Mouse (Mus musculus) forebrain, embryonic 12.5 days (tissue): Measurements from ENCODE around the gene Gm28374. TPM values are rescaled to one million over a fixed set of nuclear protein-coding genes. Genes with fewer than 3 reads are reported as not detected.
"Not testable (repeated sequence)": the region's sequence is repeated elsewhere in the genome, so short reads cannot be mapped to it uniquely, and the experiment has no call there.

ENCODE experiments used
- ATAC-seq: fragments of 200-750 bp; cut with Nextera tagmentation; 2 replicates; pipeline ENCODE4 v1.8.0; 2017; ENCODE audit warnings: moderate TSS enrichment; ENCODE audit not compliant: low FRiP score
- H3K27ac ChIP-seq: fragments of 300-500 bp; sonication (generic); 2 replicates; pipeline ENCODE4 v1.5.1; 2016; ENCODE audit warnings: mild to moderate bottlenecking
- H3K27me3 ChIP-seq: fragments of 300-500 bp; sonication (generic); 2 replicates; pipeline ENCODE4 v1.6.1; 2016; ENCODE audit warnings: mild to moderate bottlenecking
- H3K36me3 ChIP-seq: fragments of 300-500 bp; sonication (generic); replicated peaks from 2 replicates; pipeline ENCODE4 v1.6.1; 2016; ENCODE audit warnings: mild to moderate bottlenecking
- H3K4me1 ChIP-seq: fragments of 300-500 bp; sonication (generic); 2 replicates; pipeline ENCODE4 v1.6.1; 2016
- H3K4me2 ChIP-seq: fragments of 300-500 bp; sonication (generic); 2 replicates; pipeline ENCODE4 v1.6.1; 2016; ENCODE audit warnings: mild to moderate bottlenecking, moderate library complexity
- H3K4me3 ChIP-seq: fragments of 300-500 bp; sonication (generic); replicated peaks from 2 replicates; pipeline ENCODE4 v1.5.1; 2016; ENCODE audit warnings: mild to moderate bottlenecking
- H3K9ac ChIP-seq: fragments of 300-500 bp; sonication (generic); 2 replicates; pipeline ENCODE4 v1.6.1; 2016; ENCODE audit warnings: mild to moderate bottlenecking
- H3K9me3 ChIP-seq: fragments of 300-500 bp; sonication (generic); 2 replicates; pipeline ENCODE4 v1.6.1; 2016
- WGBS: fragments of 180-500 bp; shearing (Covaris S2); methylation state at CpG from one replicate; pipeline ENCODE4 v1.1.7; 2016; 5-methylcytosine and 5-hydroxymethylcytosine counted together
- polyA plus RNA-seq: library from polyadenylated mRNA; unstranded; fragments of >200 nt; fragmentation: Nextera tagmentation; extraction: Ambion mirVana; gene quantifications from 2 replicates; pipeline ENCODE4 v1.2.1, GENCODE M21; 2016

Gm28374 gene
- polyA plus RNA-seq, 1 experiment from 2014 or later: 2.0 TPM

GRCm38 (mm10) chr19:6046294-6047153 lies 35.5 kb downstream of the Gm28374 start, which contains the start of gene Syvn1:
TSS of gene Syvn1 (plus strand) at chr19:6046576.
- Histone ChIP-seq H3K4me1 (peaks cover 26% of the 10 kb centered on the region), H3K9me3 (no peaks in the 10 kb centered on the region), H3K4me2 (peak within 1 kb of the TSS; percentile 100), H3K36me3 (peaks cover 35% of the 10 kb centered on the region), H3K27me3 (no peaks in the 10 kb centered on the region), H3K27ac (peak within 1 kb of the TSS; percentile 99), H3K4me3 (peak within 1 kb of the TSS; percentile 95), H3K9ac (peak within 1 kb of the TSS; percentile 90)
- WGBS: under 1% methylated on average over 65 of the region's 65 CpGs
- ATAC-seq: peak; percentile 92

DNA sequence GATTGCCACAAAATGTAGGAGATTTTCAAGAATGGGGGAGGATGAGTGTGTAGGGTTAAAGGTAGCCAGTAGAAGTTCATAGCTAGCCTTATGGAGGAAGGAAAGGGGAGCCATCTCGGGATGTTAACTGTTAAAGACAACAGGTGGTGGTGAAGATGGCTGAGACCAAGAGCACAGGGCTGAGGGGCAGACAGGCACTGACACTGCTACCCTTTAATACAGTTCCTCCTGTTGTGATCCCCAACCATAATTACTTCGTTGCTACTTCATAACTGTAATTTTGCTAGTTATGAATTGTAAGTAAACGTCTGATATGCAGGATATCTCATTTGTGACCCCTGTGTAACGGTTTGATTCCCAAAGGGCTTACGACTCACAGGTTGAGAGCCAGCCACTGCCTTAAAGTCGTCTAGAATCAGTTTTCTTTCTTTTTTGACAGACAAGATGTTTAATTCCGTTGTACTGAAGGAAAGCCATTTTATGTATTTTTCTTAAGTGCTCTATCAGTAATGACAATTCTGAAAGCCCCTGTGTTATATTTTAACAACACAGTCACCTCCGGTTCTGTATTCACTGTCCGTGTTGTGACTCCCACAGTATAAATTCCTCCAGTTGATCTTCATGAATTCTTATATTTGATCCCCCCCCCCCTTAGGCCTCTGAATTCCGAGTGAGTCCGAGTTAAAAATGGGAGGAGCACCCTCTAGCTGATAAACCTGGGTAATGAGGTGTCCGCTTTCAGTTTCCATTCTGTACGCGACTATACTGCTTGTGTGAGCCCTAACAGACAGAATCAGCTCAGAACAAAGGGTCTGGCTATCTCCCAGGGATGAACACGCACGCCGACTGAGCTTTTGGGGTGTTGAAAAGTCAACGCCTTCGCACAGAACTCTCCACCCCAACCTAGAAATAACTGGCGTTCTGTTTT lies 36.4 kb downstream of the Gm28374 start:
- Histone ChIP-seq H3K36me3 (peaks cover 26% of the 10 kb centered on the region), H3K9me3 (no peaks in the 10 kb centered on the region), H3K27ac (peak overlapping the region; percentile 99), H3K4me1 (peaks cover 26% of the 10 kb centered on the region), H3K4me2 (peak overlapping the region; percentile 100), H3K4me3 (peak overlapping the region; percentile 95), H3K9ac (peak overlapping the region; percentile 90), H3K27me3 (no peaks in the 10 kb centered on the region)
- 23% methylated on average over 20 of the region's 20 CpGs for WGBS
- ATAC-seq: peak; percentile 59

- not testable (repeated sequence) for H3K27me3 ChIP-seq, H3K4me2 ChIP-seq, H3K27ac ChIP-seq, H3K4me3 ChIP-seq, H3K9ac ChIP-seq, ATAC-seq, H3K9me3 ChIP-seq
- Histone ChIP-seq H3K36me3 (peaks cover 11% of the 10 kb centered on the region), H3K4me1 (peaks cover 26% of the 10 kb centered on the region)
- WGBS: 69% methylated on average over 4 of the region's 4 CpGs
These were observed 38.0 kb downstream of the Gm28374 start for GRCm38 (mm10) chr19:6044102-6044501.

- 89% methylated on average over 9 of the region's 9 CpGs for WGBS
These were observed 39.8 kb downstream of the Gm28374 start for GRCm38 (mm10) chr19:6042293-6042692.

DNA sequence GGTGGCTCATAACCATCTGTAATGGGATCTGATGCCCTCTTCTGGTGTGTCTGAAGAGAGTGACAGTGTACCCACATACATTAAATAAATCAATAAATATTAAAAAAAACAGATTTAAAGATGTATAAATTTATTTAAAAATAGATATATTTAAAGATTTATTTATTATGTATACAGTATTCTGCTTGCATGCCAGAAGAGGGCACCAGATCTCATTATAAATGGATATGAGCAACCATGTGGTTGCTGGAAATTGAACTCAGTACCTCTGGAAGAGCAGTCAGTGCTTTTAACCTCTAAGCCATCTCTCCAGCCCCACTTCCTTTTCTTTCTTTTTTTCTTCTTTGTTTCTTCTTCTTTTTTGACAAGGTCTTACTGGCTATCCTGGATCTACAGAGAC lies 42.1 kb downstream of the Gm28374 start:
- H3K36me3 ChIP-seq: no peaks in the 10 kb centered on the region
- no peak overlapping the region for H3K9ac ChIP-seq
- no peak overlapping the region for H3K4me2 ChIP-seq
- H3K27me3 ChIP-seq: no peaks in the 10 kb centered on the region
- no peak for ATAC-seq
- no peak overlapping the region for H3K27ac ChIP-seq
- H3K9me3 ChIP-seq: no peaks in the 10 kb centered on the region
- peaks cover 1% of the 10 kb centered on the region for H3K4me1 ChIP-seq
- no peak overlapping the region for H3K4me3 ChIP-seq

More at GRCm38 (mm10) chr19:6042293-6042692, 39.8 kb downstream of the Gm28374 start:
- Histone ChIP-seq H3K27ac (0 out of 2 replicates have a peak overlapping the region, but pooled peaks have one; percentile 3), H3K27me3 (no peaks in the 10 kb centered on the region), H3K9me3 (no peaks in the 10 kb centered on the region), H3K4me2 (no peak overlapping the region), H3K36me3 (no peaks in the 10 kb centered on the region), H3K4me1 (peaks cover 11% of the 10 kb centered on the region), H3K9ac (no peak overlapping the region), H3K4me3 (no peak overlapping the region)
- no peak for ATAC-seq

- 85% methylated on average over 7 of the region's 7 CpGs for WGBS
- H3K4me2 ChIP-seq: no peak overlapping the region
- H3K9ac ChIP-seq: no peak overlapping the region
- no peak overlapping the region for H3K27ac ChIP-seq
- no peak overlapping the region for H3K4me3 ChIP-seq
- no peaks in the 10 kb centered on the region for H3K9me3 ChIP-seq
- no peaks in the 10 kb centered on the region for H3K4me1 ChIP-seq
- H3K36me3 ChIP-seq: no peaks in the 10 kb centered on the region
- no peaks in the 10 kb centered on the region for H3K27me3 ChIP-seq
- no peak for ATAC-seq
These were observed 43.7 kb downstream of the Gm28374 start for GRCm38 (mm10) chr19:6038326-6038725.

DNA sequence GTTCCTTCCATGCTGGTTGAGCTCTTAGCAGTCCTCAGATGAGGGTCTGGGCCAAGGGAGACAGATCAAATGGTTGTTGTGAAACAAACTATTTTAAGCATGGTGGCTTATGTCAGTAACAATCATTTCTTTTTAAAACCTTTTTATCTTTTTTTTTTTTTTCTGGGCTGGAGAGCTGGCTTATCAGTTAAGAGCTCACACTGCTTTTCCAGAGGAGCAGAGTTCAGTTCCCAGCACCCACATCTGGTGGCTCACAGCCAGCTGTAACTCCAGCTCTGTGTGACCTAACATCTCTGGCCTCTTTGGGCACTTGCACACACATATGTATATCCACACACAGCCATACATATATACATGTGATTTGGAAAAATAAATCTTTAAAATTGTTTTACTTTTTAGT lies 44.4 kb downstream of the Gm28374 start:
- Histone ChIP-seq H3K4me3 (no peak overlapping the region), H3K9me3 (no peaks in the 10 kb centered on the region), H3K36me3 (no peaks in the 10 kb centered on the region), H3K4me2 (no peak overlapping the region), H3K27me3 (no peaks in the 10 kb centered on the region), H3K27ac (no peak overlapping the region), H3K9ac (no peak overlapping the region; the same call in 1 of the 2 replicates), H3K4me1 (no peaks in the 10 kb centered on the region)
- ATAC-seq: no peak

GRCm38 (mm10) chr19:6035966-6036585 lies 46.0 kb downstream of the Gm28374 start:
- ATAC-seq: no peak
- WGBS: 84% methylated on average over 9 of the region's 9 CpGs
- no peak overlapping the region for H3K4me3 ChIP-seq
- H3K27ac ChIP-seq: no peak overlapping the region
- H3K9me3 ChIP-seq: no peaks in the 10 kb centered on the region
- no peak overlapping the region for H3K4me2 ChIP-seq
- no peaks in the 10 kb centered on the region for H3K27me3 ChIP-seq
- no peaks in the 10 kb centered on the region for H3K36me3 ChIP-seq
- H3K4me1 ChIP-seq: no peaks in the 10 kb centered on the region
- no peak overlapping the region for H3K9ac ChIP-seq

- no peak for ATAC-seq
- Histone ChIP-seq H3K27me3 (no peaks in the 10 kb centered on the region), H3K4me2 (no peak overlapping the region), H3K9ac (no peak overlapping the region), H3K36me3 (no peaks in the 10 kb centered on the region), H3K9me3 (no peaks in the 10 kb centered on the region), H3K4me3 (no peak overlapping the region), H3K27ac (no peak overlapping the region), H3K4me1 (no peaks in the 10 kb centered on the region)
- 80% methylated on average over 14 of the region's 14 CpGs for WGBS
These were observed 51.4 kb downstream of the Gm28374 start for GRCm38 (mm10) chr19:6030520-6031280.

DNA sequence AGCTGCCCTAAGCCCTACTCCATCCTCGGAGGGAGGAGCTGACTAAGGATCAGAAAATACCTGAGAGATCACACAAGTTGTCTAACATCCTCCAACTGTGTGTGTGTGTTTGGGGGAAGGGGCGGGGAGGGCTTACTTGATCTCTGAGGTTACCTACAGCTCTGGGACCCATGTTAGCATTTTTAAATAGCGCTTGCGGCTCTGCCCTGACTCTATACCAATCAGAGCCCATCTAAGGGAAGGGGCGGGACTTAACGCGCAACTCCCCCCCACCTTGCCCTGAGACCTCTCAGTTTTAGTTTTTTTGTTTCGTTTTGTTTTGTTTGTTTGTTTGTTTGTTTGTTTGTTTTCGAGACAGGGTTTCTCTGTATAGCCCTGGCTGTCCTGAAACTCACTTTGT lies 52.6 kb downstream of the Gm28374 start:
- Histone ChIP-seq H3K9ac (no peak overlapping the region), H3K4me1 (no peaks in the 10 kb centered on the region), H3K27me3 (no peaks in the 10 kb centered on the region), H3K27ac (no peak overlapping the region), H3K4me2 (no peak overlapping the region), H3K9me3 (no peaks in the 10 kb centered on the region), H3K4me3 (no peak overlapping the region), H3K36me3 (no peaks in the 10 kb centered on the region)
- WGBS: 76% methylated on average over 9 of the region's 9 CpGs
- ATAC-seq: no peak

DNA sequence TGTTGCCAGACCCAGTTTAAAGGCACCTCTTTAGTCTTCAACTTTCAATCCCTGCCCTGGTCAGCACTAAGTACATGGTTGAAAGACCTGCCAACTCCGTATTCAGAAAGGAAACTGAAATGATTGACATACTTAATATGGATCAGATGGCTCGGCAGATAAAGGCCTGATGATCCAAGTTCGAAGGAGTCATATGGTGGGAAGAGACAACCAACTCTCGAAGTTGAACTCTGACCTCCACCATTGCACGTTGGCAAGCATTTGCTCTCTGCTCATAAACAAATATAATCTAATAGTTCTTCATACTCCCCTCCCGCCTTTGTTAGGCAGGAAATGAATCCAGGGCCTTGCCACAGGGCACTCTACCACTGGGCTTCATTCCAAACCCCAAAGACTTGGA lies 53.1 kb downstream of the Gm28374 start:
- Histone ChIP-seq H3K36me3 (no peaks in the 10 kb centered on the region), H3K27me3 (no peaks in the 10 kb centered on the region), H3K9ac (no peak overlapping the region), H3K4me2 (no peak overlapping the region), H3K4me3 (no peak overlapping the region), H3K9me3 (no peaks in the 10 kb centered on the region), H3K4me1 (no peaks in the 10 kb centered on the region), H3K27ac (no peak overlapping the region)
- 92% methylated on average over 6 of the region's 6 CpGs for WGBS
- no peak for ATAC-seq
